Mouse (Mus musculus) myocyte (in vitro differentiated cells): ENCODE data around the gene Eef1b2.

Source experiments
- CEBPB ChIP-seq: IDR thresholded peaks from 2 replicates; pipeline ENCODE4 v1.6.1; 2011; ENCODE audit warnings: mild to moderate bottlenecking, moderate library complexity; ENCODE audit not compliant: poor library complexity, insufficient read depth, severe bottlenecking
- E2F4 ChIP-seq: IDR thresholded peaks from one replicate; pipeline ENCODE4 v1.6.1; 2011; ENCODE audit warnings: mild to moderate bottlenecking, control low read depth, moderate library complexity; ENCODE audit not compliant: insufficient read depth
- POLR2A ChIP-seq: IDR thresholded peaks from one replicate; pipeline ENCODE4 v1.6.1; 2011; ENCODE audit warnings: low read depth, mild to moderate bottlenecking, control low read depth, moderate library complexity; ENCODE audit not compliant: insufficient read length
- POLR2AphosphoS2 ChIP-seq: IDR thresholded peaks from one replicate; pipeline ENCODE4 v1.6.1; 2011; ENCODE audit warnings: low read depth, control low read depth; ENCODE audit not compliant: insufficient read length

DNA sequence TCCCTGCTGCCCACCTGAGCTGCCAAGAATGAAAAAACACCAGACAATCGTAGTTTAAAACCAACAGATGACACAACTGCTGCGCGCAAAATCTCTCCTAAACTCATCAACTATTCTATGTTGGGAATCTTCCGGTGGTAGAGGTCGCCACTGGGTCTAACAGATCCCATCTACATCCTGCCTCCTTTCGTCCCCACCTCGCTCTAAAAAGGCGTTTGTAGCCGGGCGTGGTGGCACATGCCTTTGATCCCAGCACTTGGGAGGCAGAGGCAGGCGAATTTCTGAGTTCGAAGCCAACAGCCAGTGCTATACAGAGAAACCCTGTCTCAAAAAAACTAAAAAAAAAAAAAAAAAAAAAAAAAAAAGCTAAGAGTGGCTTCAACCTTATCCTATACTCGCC lies 36.4 kb upstream of the Eef1b2 start:
- TF ChIP-seq CEBPB (no peak), E2F4 (no peak), POLR2A (no peak), POLR2AphosphoS2 (no peak)
